Mouse (Mus musculus) bone marrow macrophage, adult 2 months (primary cell): ENCODE results near the gene Tent4a. TPM values are rescaled to one million over a fixed set of nuclear protein-coding genes. Genes with fewer than 3 reads are reported as not detected.

Experiments
- H3K27ac ChIP-seq: 2 replicates; pipeline ENCODE4 v1.5.1; 2012; ENCODE audit warnings: low read depth, low read length; ENCODE audit not compliant: insufficient read depth
- H3K4me1 ChIP-seq: 2 replicates; pipeline ENCODE4 v1.6.1; 2012; ENCODE audit warnings: low read length; ENCODE audit not compliant: control insufficient read depth, insufficient read depth
- H3K4me3 ChIP-seq: 2 replicates; pipeline ENCODE4 v1.5.1; 2012; ENCODE audit warnings: mild to moderate bottlenecking, low read length, moderate library complexity; ENCODE audit not compliant: insufficient read depth
- CTCF ChIP-seq: IDR thresholded peaks from 2 replicates; pipeline ENCODE4 v1.5.1; 2012; ENCODE audit warnings: low read depth, mild to moderate bottlenecking, low read length, moderate library complexity
- POLR2A ChIP-seq: IDR thresholded peaks from 2 replicates; pipeline ENCODE4 v1.6.1; 2012; ENCODE audit warnings: mild to moderate bottlenecking, low read depth, low read length, borderline replicate concordance
- polyA plus RNA-seq: library from polyadenylated mRNA; stranded (reverse); fragments of >200 nt; gene quantifications from 2 replicates; pipeline ENCODE4 v1.2.4, GENCODE M21; 2012; ENCODE audit not compliant: missing spikeins, insufficient read depth, insufficient read length

The Tent4a gene
- polyA plus RNA-seq, 1 experiment, result 15.0 TPM

DNA sequence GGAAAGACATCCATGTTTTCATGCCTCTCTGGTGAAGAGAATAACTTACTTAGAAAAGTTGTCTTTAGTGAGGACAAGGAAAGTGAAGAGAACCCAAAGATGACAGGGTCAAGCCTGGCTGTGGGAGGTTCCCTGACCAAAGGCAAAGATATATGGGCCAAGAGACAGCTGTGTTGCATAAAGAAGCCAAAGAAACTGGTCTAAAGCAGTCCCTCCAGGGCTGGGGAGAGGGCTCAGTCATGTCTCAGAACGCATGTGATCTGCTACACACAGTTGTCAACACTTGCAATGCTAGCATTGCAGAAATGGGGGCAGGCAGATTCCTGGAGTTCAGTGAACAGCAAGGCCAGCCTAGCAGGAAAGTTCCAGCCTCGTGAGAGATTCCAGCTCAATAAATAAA is 77.3 kb downstream of the Tent4a start:
- TF ChIP-seq CTCF (no peak), POLR2A (no peak)
- Histone ChIP-seq H3K27ac (no peak overlapping the region), H3K4me3 (no peak overlapping the region), H3K4me1 (no peaks in the 10 kb centered on the region)

DNA sequence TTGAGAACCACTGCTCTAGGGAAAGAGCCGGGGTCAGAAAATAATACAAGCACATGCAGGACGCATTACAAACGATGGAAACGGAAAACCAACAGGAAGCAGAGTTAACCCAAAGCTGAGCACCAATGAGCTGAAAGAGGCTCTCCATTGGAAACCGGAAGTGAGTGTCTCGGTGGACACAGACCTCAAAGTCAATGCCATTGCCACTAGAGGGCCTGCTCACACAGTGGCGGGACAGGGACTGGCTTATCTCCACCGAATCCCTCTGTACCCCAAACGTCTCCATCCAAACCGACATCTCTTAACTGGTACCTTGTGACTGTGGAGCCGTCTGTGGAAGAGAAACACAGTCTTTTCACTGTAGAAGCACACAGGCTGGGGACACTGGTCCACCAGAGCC is 77.8 kb downstream of the Tent4a start:
- Histone ChIP-seq H3K27ac (no peak overlapping the region), H3K4me1 (no peaks in the 10 kb centered on the region), H3K4me3 (no peak overlapping the region)
- TF ChIP-seq CTCF (no peak), POLR2A (no peak)

DNA sequence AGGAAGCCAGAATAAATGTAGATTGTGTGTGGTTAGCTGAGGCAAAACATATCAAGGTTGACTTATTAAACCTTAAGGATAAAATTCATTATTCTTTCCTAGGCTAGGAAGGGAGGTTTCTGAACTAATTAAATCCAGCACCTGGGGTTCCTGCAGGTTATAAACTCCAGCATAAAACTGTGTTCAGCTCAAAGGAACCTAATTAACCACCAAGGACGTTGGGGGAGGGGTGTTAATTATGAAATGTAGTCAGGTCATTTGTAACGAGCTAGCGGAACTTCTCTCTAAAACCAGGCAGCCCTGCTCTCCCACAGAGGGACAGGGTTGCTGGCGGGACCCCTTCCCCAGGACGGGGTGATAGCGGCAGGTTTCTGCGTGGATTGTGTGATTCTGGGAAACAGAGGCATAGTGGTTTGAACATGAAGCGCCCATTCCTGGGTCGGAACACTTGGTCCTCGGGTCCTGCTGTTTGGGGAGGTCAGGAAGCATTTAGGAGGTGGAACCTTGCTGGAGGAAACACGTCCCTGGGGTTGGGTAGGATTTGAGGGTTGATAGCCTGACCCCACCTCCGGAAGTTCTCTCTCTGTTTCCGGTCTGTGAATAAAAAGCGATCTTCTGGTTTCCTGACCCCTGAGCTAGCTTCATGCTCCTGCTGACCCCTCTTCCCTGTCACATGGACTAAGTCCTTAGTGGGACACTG is 78.8 kb downstream of the Tent4a start:
- no peaks in the 10 kb centered on the region for H3K4me1 ChIP-seq
- no peak overlapping the region for H3K27ac ChIP-seq
- H3K4me3 ChIP-seq, result no peak overlapping the region
- no peak for TF ChIP-seq POLR2A

Other genes starting within 250 kb of the Tent4a start
- 27.7 and 33.6 TPM in 2 replicates for gene Nsun2, start 871 bp downstream of the Tent4a start, polyA plus RNA-seq
- 3.3 and 3.6 TPM in 2 replicates for gene Srd5a1, start 76.8 kb upstream of the Tent4a start, polyA plus RNA-seq
- not detected in 2 replicates for gene Ube2ql1, start 205.3 kb upstream of the Tent4a start, polyA plus RNA-seq